Mouse (Mus musculus) midbrain, postnatal 0 days (tissue): ENCODE results near the gene Il1rl1. TPM values are rescaled to one million over a fixed set of nuclear protein-coding genes. Genes with fewer than 3 reads are reported as not detected.

Experiments used
- ATAC-seq: fragments of 200-750 bp; cut with Nextera tagmentation; 2 replicates; pipeline ENCODE4 v1.8.0; 2017; ENCODE audit warnings: moderate number of reproducible peaks, mild to moderate bottlenecking, moderate TSS enrichment, moderate library complexity; ENCODE audit not compliant: low FRiP score
- DNase-seq: peaks from one replicate; pipeline ENCODE4 v3.0.0-alpha.2; 2015; ENCODE audit warnings: low spot score
- H3K27ac ChIP-seq: fragments of 300-500 bp; sonication (generic); 2 replicates; pipeline ENCODE4 v1.5.1; 2014; ENCODE audit warnings: low read depth, mild to moderate bottlenecking, low read length, mixed read lengths
- H3K27me3 ChIP-seq: fragments of 300-500 bp; sonication (generic); 2 replicates; pipeline ENCODE4 v1.6.1; 2014; ENCODE audit warnings: low read length, control low read depth, mixed read lengths; ENCODE audit not compliant: insufficient read depth
- H3K36me3 ChIP-seq: fragments of 300-500 bp; sonication (generic); 2 replicates; pipeline ENCODE4 v1.6.1; 2014; ENCODE audit warnings: low read length, control low read depth, mixed read lengths; ENCODE audit not compliant: insufficient read depth
- H3K4me1 ChIP-seq: fragments of 300-500 bp; sonication (generic); 2 replicates; pipeline ENCODE4 v1.6.1; 2014; ENCODE audit warnings: mild to moderate bottlenecking, control low read depth, antibody characterized with exemption, low read length, mixed read lengths; ENCODE audit not compliant: insufficient read depth
- H3K4me2 ChIP-seq: fragments of 300-500 bp; sonication (generic); 2 replicates; pipeline ENCODE4 v1.6.1; 2014; ENCODE audit warnings: low read depth, mild to moderate bottlenecking, low read length, mixed read lengths; ENCODE audit not compliant: poor library complexity, severe bottlenecking
- H3K4me3 ChIP-seq: fragments of 300-500 bp; sonication (generic); 2 replicates; pipeline ENCODE4 v1.5.1; 2014; ENCODE audit warnings: low read depth, mild to moderate bottlenecking, low read length, moderate library complexity
- H3K9ac ChIP-seq: fragments of 300-500 bp; sonication (generic); replicated peaks from 2 replicates; pipeline ENCODE4 v1.6.1; 2014; ENCODE audit warnings: mild to moderate bottlenecking, low read length, moderate library complexity, mixed read lengths; ENCODE audit not compliant: poor library complexity, severe bottlenecking
- H3K9me3 ChIP-seq: fragments of 300-500 bp; sonication (generic); 2 replicates; pipeline ENCODE4 v1.6.1; 2016; ENCODE audit warnings: low read length, control low read depth
- CTCF ChIP-seq: IDR thresholded peaks from 2 replicates; pipeline ENCODE4 v1.5.1; 2016; ENCODE audit warnings: antibody characterized with exemption, mild to moderate bottlenecking
- WGBS: fragments of 180-500 bp; shearing (Covaris S2); extraction: QIAGEN DNeasy Blood & Tissue Kit; methylation state at CpG from one replicate; pipeline ENCODE4 v1.1.7; 2014; 5-methylcytosine and 5-hydroxymethylcytosine counted together
- polyA plus RNA-seq: library from polyadenylated mRNA; unstranded; fragments of >200 nt; fragmentation: Nextera tagmentation; extraction: Ambion mirVana; gene quantifications from 2 replicates; pipeline ENCODE4 v1.2.1, GENCODE M21; 2015
- total RNA-seq: library from RNA; depleted of rRNA; stranded (reverse); fragments of >200 nt; gene quantifications from 2 replicates; pipeline ENCODE4 v1.2.3, GENCODE M21; 2014

The Il1rl1 gene
- total and polyA plus RNA-seq, 2 experiments from 2014 or later, result 0.04 to 0.33 TPM

GRCm38 (mm10) chr1:40392535-40392934, 36.8 kb upstream of the Il1rl1 start:
- no peak overlapping the region for H3K9ac ChIP-seq
- no peaks in the 10 kb centered on the region for H3K4me1 ChIP-seq
- no peaks in the 10 kb centered on the region for H3K9me3 ChIP-seq
- no peak for ATAC-seq
- DNase-seq, result no peak
- H3K27ac ChIP-seq, result no peak overlapping the region
- no peak overlapping the region for H3K4me3 ChIP-seq
- no peaks in the 10 kb centered on the region for H3K27me3 ChIP-seq
- H3K36me3 ChIP-seq, result no peaks in the 10 kb centered on the region
- 76% methylated on average over 6 of the region's 6 CpGs for WGBS
- TF ChIP-seq CTCF, result no peak
- no peak overlapping the region for H3K4me2 ChIP-seq

DNA sequence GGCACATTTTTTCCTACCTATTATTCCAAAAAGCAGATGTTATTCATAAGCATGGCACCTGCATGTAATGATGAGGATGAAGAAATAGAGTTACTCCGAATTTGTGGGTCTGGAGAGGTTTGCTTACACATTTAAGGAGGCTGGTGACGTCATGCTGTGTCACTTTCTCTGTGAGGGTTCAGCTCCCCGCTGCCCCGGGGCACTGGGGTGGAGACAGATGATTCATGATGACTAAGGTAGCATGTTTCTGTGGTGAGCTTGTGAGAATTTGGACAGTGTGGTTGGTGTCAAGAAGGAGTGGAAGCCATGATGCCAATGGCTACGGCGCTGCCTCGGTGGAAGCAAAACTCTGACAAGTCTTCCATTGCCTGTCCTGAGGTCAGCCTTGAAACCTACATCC, 36.2 kb upstream of the Il1rl1 start:
- no peaks in the 10 kb centered on the region for H3K27me3 ChIP-seq
- no peak overlapping the region for H3K4me2 ChIP-seq
- ATAC-seq (no peak), DNase-seq (no peak)
- 90% methylated on average over 7 of the region's 7 CpGs for WGBS
- H3K9me3 ChIP-seq, result no peaks in the 10 kb centered on the region
- TF ChIP-seq CTCF, result no peak
- no peak overlapping the region for H3K27ac ChIP-seq
- no peak overlapping the region for H3K9ac ChIP-seq
- H3K4me3 ChIP-seq, result no peak overlapping the region
- H3K4me1 ChIP-seq, result no peaks in the 10 kb centered on the region
- H3K36me3 ChIP-seq, result no peaks in the 10 kb centered on the region

GRCm38 (mm10) chr1:40399639-40400038, 29.7 kb upstream of the Il1rl1 start:
- H3K36me3 ChIP-seq, result no peaks in the 10 kb centered on the region
- no peak overlapping the region for H3K4me3 ChIP-seq
- no peaks in the 10 kb centered on the region for H3K9me3 ChIP-seq
- ATAC-seq (no peak), DNase-seq (no peak)
- 95% methylated on average over 6 of the region's 6 CpGs for WGBS
- TF ChIP-seq CTCF, result no peak
- no peaks in the 10 kb centered on the region for H3K27me3 ChIP-seq
- no peak overlapping the region for H3K27ac ChIP-seq
- H3K4me1 ChIP-seq, result no peaks in the 10 kb centered on the region
- no peak overlapping the region for H3K4me2 ChIP-seq
- H3K9ac ChIP-seq, result no peak overlapping the region

- 87% methylated on average over 7 of the region's 7 CpGs for WGBS
Observed at GRCm38 (mm10) chr1:40404682-40405081, 24.7 kb upstream of the Il1rl1 start.

DNA sequence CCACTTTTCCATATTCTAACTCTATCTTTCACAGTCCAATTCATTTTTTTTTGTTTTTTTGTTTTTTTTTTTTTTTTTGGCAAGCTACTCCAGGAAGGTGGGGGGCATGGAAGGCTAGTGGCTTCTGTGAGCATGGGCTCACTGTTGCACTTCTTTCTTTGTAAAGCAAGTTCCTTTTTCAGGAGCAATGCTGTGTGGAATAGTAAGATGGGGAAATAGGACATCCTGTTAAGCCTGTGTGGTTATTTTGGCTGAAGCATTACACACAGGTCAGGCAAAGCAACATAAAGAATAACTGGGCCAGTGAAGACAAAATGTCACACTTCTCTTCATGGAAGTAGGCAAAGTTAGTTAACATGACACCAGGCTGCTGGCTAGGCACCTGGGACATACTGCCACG, 19.5 kb upstream of the Il1rl1 start:
- H3K4me3 ChIP-seq, result no peak overlapping the region
- no peak for TF ChIP-seq CTCF
- 50% methylated on average over 1 of the region's 1 CpGs for WGBS
- H3K9ac ChIP-seq, result no peak overlapping the region
- H3K4me1 ChIP-seq, result no peaks in the 10 kb centered on the region
- no peak overlapping the region for H3K27ac ChIP-seq
- no peak overlapping the region for H3K4me2 ChIP-seq
- H3K36me3 ChIP-seq, result no peaks in the 10 kb centered on the region
- no peak for ATAC-seq
- H3K9me3 ChIP-seq, result no peaks in the 10 kb centered on the region
- no peaks in the 10 kb centered on the region for H3K27me3 ChIP-seq
- DNase-seq, result no peak

More at GRCm38 (mm10) chr1:40404682-40405081, 24.7 kb upstream of the Il1rl1 start:
- Histone ChIP-seq H3K27me3 (no peaks in the 10 kb centered on the region), H3K4me1 (no peaks in the 10 kb centered on the region), H3K9me3 (no peaks in the 10 kb centered on the region), H3K27ac (no peak overlapping the region), H3K4me2 (no peak overlapping the region), H3K4me3 (no peak overlapping the region), H3K9ac (no peak overlapping the region), H3K36me3 (no peaks in the 10 kb centered on the region)
- DNase-seq (no peak), ATAC-seq (no peak)
- no peak for TF ChIP-seq CTCF

GRCm38 (mm10) chr1:40413039-40413438, 16.3 kb upstream of the Il1rl1 start:
- TF ChIP-seq CTCF, result no peak
- Histone ChIP-seq H3K27ac (no peak overlapping the region), H3K9me3 (no peaks in the 10 kb centered on the region), H3K4me1 (no peaks in the 10 kb centered on the region), H3K4me3 (no peak overlapping the region), H3K27me3 (no peaks in the 10 kb centered on the region), H3K9ac (no peak overlapping the region), H3K36me3 (no peaks in the 10 kb centered on the region), H3K4me2 (no peak overlapping the region)
- no peak for DNase-seq
- WGBS, result 94% methylated on average over 1 of the region's 1 CpGs
- ATAC-seq, result no peak
